Mouse (Mus musculus): ENCODE measurements around the gene Ggt1.

DNA sequence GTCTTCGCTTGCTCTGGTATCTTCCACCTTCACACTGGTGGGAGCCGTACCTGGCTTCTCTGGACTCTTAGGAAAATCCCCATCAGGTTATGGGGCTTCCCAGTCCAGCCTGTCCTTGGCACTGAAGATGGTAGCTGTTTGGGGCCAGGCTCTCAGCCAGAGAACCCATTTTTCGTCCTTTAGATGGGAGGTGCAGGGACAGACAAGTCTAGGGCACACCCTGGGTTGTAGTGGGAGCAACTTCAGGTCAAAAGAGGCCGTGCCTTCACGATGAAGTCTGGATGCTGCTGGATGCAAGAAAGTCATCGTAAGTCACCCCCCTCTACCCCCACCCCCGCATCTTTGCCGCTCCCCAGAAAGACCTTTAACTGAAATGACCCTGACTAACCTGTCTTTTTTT is 73.2 kb downstream of the Ggt1 start:
- TF ChIP-seq CTCF (IDR thresholded peaks at IDR 0.05; ENCODE audit: low read depth, low read length) (no peak), POLR2A (IDR thresholded peaks at IDR 0.05; ENCODE audit: borderline replicate concordance, low read depth, low read length) (no peak)

Measured in bone marrow macrophage, adult 2 months (primary cell).